Mouse (Mus musculus) activated CD4-positive, CD25-positive, alpha-beta regulatory T cell, adult 4 months (primary cell): ENCODE measurements around the gene Nap1l5. TPM values are rescaled to one million over a fixed set of nuclear protein-coding genes. Genes with fewer than 3 reads are reported as not detected.
A peak's percentile ranks its signal among the peaks of the same experiment; 100 is the strongest.
"Not testable (repeated sequence)": the region's sequence is repeated elsewhere in the genome, so short reads cannot be mapped to it uniquely, and the experiment has no call there.

Source experiments
- ATAC-seq: one replicate; pipeline ENCODE4 v1.8.0; 2017
- polyA plus RNA-seq, 2 experiments: library from polyadenylated mRNA; unstranded; fragments of 100-300 nt; shearing (Covaris generic); gene quantifications; one replicate each; pipeline ENCODE4 v1.2.1; 2017

Nap1l5 gene
- polyA plus RNA-seq, 2 experiments from 2014 or later: 0.37 TPM; not detected in 1

DNA sequence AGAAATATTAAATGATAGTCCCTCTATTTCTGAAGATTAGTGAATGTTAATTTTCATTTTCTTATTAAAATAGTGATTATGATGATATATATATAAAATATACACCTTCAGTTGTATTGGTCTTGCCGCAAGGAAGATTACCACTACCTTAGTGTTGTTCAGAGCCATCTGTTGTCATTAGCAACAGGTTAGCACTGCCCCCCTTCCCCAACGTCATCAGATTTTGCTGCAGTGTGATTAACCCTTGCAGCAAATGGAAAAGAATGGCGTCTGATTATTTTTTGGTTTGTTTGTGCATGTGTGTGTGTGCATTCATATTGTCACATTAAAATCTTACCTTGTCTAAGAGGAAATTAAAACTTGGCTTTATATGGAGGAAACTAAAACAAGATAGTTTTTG is 2.3 kb downstream of the Nap1l5 start:
- ATAC-seq: no peak

DNA sequence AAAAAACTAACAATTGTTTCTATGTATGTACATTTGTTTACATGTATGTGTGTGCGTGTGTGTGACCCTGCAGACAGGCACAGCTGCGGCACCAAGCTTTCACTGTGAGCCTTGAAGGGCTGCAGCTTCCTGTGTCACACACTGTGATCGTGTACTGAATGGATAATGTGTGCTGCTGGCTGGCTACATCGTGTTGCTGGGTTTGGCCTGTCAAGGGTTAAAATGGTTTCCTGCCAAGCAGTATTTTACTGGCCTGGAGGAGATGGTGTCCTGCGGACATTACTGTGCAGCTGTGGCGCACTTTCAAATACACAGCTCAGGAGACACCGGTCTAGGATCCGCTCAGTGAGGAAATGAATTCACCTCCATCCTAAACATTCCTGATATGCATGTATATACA is 3.7 kb downstream of the Nap1l5 start:
- no peak for ATAC-seq

DNA sequence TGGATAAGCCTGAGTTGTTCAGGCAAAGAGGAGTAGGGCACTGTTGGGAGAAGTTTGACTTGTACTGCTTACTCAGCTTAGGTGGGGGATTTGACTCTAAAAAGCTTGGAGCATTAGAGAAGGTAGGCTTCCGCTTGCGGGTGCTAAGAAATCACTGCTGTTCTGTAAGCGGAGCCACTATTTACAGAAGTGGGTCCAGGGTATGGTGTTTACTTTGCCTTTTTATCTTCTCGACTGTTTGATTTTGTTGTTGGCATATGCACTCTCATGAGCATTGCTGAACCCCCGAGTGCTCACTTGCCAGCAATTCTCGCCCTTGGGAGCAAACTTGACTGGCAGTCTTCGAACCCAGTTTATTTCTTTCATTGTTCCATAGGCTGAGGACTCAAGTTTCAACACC is 6.3 kb downstream of the Nap1l5 start:
- ATAC-seq: no peak

DNA sequence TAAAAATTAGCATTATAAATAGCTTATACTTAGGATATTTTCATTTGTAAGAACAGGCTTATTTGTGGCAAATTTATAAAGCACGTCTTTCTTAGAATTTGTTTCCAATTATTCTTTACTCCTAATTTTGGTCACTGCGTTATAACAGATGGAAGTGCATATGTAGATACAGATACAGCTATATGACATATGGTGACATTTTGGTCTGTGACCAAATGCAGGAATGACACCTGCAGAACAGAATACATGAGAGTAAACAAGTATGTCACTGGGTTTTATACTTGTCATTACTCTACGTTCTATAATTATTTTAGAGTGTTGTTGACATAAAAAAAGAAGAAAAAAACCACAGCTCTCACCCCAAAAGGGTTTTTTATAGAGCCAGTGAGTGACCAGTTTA is 7.8 kb downstream of the Nap1l5 start:
- no peak for ATAC-seq

DNA sequence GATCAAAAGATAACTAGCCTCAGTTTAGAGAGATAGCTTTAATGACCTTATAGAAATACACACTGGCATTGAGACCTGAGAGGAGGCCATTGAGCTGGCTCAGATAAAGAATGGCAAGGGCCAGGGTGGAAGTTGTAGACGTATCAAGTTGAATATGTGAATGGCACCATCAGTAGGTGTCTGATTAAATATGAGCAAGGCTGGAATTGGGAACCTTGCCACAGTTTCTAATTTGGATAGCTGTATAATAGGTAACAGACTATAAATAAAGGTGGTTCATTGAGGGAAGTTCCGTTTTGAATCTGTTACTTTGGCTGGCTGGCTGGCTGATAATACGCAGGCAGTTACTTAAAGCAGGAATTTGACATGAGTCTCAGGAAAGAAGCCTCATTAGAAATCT is 10.2 kb downstream of the Nap1l5 start:
- ATAC-seq: no peak

DNA sequence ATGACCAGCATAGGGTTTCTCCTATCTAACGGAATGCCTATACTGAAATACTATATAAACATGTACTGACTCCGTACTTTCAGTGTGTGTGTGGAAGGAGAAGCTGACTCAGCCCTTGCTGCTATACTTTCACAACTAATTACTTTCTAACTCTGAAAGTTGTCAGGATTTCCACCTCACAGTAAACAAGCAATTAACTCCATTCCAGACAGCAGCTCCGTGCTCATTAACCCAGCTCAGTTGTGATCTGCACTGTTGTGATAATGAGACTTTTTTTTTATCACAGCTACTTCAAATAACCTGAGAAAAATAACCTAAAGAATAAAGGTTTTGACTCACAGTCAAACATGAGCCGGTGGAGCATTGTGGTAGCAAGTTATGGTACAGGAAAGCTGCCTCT is 11.9 kb downstream of the Nap1l5 start:
- no peak for ATAC-seq

DNA sequence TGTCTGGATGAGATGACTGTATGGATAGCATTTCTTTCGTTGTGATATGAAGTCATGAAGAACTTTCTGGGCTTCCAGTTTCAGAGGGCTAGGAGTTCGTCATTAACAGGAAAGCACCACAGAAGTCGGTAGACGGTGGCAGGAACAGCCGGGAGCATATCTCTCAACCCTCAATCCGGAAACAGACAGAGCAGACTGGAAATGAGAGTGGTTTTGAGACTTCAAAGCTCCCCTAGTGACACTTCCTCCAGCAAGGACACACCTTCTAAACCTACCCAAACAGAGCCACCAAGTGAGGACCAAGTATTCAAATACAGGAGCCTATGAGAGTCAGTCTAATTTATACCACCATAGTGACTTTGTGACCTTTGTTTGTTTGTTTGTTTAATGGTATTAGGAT is 13.6 kb downstream of the Nap1l5 start:
- peak; percentile 49 for ATAC-seq

DNA sequence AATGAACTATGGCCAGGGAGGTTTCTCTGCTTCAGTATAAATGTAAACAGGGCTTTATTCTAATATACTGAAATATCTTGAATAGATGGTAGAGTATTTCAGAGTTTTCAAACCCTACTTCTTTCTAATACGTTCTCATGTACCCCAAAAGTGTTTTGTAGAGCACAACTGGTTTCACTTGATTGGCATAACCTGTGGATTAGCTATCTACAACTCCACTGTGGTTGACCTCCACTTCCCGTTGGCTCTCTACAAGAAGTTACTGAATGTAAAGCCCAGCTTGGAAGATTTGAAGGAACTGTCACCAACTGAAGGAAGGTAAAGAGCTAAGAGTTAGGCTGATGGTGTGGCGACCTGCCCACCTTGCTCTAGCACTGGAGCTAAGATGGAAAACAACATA is 17.0 kb downstream of the Nap1l5 start:
- no peak for ATAC-seq

DNA sequence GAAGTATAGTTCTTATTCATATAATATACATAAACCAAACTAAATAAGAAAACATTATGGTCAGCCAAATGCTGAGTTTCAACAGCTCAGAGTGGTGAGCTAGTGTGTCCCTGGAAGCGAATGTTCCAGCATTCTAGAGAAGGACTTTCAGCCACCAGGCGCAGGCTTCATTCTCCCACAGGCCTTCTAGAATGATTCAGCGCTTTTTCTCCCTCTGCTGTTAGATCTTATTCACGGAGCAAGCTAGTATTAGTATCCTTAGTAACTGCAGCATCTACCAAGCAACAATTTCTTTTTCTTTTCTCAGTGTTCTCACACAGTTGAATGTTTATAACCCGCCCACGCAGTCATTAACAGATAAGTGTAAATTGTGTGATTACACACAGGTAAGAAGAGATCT is 24.6 kb downstream of the Nap1l5 start:
- ATAC-seq: no peak

DNA sequence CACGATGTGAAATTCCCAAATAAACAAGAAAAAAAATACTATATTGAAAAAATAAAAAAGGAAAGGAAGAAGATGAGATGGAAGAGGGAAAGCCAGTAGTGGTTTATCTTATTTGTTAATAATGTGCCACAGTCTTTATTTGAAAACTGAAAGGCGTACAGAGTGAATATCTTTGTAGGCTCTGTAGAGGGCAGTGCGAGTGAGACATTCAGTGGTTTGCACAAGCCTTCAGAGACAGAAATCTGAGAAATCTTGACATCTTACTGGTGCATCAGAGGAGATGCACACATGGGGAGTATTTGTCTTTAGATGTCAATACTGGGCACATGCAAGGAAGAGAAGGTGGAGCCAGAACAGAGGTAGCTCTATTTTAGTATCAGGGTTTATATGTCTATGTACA is 25.5 kb downstream of the Nap1l5 start:
- no peak for ATAC-seq

DNA sequence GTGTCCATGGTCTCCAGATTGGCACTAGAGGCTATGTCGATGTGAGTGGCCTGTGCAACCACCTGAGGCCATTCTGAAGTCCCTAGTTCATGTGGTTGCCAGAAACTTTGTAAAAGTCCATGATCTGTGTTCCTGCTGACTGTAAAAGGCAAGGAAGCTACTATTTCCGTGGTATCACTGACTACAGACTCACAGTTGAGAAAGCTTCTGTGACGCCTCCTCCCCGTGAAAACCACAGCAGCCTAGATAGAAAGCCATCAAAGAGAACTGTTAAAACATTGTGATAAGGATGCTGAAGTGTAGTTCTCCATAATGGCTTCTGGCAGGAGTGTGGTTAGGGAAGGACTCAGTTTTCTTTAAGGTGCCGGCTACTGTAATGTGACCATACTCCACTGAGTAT is 26.0 kb downstream of the Nap1l5 start:
- ATAC-seq: peak; percentile 24

DNA sequence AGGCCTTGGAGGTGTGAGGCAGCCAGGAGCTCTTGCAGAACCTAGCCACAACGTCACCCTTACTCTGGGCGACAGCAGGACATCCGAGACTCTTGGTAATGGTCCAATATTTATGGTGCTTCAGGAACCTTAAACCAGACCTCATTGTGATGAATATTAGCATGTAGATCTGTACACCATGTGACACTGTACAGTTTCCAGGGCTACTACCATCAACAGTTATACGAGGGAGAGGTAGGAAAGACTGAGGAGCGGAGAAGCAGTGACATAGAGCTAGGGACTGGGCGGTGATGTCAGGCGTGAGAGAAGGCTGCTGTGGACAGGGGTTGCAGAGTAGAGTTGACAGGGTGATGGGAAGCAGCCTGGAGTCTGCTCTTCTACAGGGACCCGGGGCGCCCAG is 26.9 kb downstream of the Nap1l5 start:
- no peak for ATAC-seq

DNA sequence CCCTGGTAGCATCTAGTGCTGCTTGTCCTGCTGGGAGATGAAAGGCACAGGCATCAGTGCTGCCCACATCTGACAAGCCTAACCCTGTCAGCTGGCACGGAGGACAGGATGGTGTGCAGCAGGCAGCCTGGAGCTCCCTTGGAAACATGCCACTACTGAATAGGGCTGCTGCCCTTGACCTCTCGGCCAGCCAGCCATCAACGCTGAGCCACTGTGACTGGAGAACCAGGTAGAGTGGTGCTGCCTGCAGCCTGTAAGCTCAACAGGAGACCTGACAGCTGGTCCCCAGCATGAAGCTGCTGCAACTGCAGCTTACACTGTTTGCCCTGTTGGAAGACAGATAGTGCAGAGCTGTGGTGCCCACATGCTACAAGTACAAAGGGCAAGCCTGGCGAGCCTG is 27.3 kb downstream of the Nap1l5 start:
- ATAC-seq: no peak

DNA sequence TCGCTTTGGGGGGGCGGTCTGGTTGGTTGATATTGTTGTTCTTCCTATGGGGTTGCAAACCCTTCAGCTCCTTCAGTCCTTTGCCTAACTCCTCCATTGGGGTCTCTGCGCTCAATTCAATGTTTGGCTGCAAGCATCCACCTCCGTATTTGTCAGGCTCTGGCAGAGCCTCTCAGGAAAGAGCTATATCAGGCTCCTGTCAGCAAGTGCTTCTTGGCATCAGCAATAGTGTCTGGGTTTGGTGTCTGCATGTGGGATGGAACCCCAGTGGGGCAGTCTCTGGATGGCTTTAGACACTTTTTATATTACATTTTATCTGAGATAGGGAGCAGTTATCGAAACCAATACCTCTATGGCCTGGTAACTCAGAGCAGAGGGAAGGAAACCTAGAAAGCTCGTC is 39.0 kb downstream of the Nap1l5 start:
- not testable (repeated sequence) for ATAC-seq

DNA sequence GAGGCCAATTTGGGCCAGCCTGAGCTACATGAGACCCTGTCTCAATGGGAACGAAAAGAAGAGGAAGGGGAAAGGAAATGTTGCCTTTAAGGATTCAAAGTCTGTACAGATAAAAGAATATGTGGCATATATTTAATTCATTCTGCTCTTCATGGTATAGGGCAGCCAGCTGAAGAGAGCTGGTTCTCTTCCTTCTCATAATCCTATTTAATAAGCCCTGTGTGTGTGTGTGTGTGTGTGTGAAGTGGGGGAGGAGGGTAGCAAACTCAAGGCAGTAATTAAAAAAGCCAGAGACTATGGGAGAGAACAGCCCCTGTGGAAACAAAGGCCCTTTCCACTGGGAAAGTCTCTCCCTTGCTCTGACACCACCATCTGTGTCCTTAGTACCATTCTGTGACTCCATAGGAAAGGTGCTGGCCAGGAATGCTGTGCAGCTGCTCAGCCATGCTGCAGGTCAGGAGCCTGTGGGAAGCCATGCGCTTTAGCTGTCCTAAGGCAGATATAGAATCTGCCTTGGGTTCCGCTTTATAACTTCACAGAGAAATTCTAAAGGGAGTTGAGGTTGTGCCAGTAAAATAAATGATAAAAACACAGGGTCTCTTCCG is 43.1 kb downstream of the Nap1l5 start:
- no peak for ATAC-seq

DNA sequence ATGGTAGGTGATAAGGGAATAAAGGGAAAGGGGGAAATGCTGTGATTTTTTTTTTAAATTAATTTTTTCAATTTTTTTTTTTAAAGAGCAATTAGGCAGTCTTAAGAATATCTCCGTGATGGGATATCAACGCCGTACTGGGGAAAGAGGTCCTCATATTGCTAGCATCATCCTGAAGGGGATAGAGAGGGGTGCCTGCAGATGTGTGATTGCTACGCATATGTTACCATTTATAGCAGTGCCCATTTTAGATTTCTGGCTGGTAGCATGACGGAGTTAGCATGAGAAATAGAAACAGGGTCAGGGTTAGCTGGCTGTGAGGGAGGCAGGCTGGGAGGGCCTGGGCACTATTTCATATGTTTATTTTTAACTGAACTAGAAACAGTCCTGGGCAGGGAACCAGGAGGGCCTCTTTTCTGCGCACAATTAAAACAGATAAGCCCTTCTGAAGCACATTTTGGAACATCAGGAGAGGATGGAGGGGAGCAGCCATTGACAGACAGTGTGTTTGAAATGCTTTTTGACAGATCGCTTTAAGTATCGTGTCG is 44.4 kb downstream of the Nap1l5 start:
- no peak for ATAC-seq

DNA sequence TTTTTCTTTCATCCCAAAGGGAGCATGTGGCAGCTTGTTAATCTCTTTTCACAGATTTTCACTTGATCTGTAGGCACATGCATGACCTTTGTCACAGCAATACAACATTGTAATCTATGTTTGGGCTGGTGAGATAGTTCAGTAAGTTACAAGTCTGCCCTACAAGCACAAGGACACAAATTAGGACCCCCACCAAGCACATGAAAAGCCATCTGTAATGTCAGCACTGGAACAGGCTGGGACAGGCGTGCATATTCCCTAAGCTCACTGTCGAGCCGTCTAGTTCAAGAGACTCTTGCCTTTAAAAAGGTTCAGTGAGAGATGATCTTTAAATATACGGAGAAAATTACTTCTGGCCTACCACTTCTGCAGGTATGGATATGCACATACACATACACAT is 47.4 kb downstream of the Nap1l5 start:
- no peak for ATAC-seq

DNA sequence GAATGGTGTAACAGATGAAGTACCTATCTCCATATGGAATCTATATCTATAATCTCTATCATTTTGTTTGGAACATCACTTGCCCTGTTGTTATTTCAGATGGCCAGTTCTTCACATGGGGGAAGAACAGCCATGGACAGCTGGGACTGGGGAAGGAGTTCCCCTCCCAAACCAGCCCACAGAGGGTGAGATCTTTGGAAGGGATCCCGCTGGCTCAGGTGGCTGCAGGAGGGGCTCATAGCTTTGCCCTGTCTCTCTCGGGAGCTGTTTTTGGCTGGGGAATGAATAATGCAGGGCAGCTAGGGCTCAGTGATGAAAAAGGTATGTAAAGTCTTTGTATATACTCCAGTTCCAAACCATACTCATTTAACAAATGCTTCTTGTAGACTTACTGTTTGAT is 50.4 kb downstream of the Nap1l5 start:
- no peak for ATAC-seq

DNA sequence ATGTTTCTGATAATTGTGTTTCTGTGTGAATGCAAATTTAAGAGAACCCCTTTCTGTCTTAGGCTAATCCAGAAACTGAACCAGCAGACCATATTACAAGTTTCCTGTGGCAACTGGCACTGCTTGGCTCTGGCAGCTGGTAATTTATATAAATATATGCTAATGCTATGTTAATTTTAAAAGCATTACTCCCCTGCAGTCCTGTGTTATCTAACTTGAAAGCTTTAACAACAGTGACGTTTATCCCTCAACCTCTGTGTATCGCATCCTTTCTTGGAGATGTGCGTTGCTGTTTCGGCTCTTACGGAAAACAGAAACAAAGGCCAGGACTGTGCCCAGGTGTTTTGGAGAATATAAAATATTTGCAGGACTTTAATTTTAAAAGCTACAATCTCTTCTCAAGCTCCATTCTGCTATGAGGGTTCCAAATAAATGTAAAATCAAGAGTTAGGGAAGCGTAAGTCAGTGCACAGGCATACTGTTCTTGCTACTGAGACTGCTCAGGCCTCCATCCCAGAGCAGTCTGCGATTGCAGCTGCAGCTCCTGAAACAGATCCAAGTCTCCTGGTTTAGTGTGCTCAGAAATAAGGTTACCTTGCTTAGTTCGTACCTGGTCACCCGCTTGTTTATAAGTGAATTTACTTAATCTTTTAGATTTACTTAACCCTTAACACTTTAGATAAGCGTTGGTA is 51.1 kb downstream of the Nap1l5 start:
- no peak for ATAC-seq

Other genes starting within 250 kb of the Nap1l5 start
- gene Herc3, start 75.6 kb downstream of the Nap1l5 start, polyA plus RNA-seq: 10 to 100 TPM; 21.4 to 24.7 TPM
- not detected for gene Fam13a, start 117.5 kb upstream of the Nap1l5 start, polyA plus RNA-seq